Mouse (Mus musculus) cortical plate, adult 2 months (tissue): Measurements from ENCODE around the gene Tbc1d16.

Experiments used
- CTCF ChIP-seq: fragments of 200-500 bp; IDR thresholded peaks from 2 replicates; pipeline ENCODE4 v1.5.1; 2011; ENCODE audit warnings: mild to moderate bottlenecking, control low read depth, low read length; ENCODE audit not compliant: insufficient read depth; ENCODE audit errors: extremely low read depth
- POLR2A ChIP-seq: fragments of 200-500 bp; IDR thresholded peaks from 2 replicates; pipeline ENCODE4 v1.6.1; 2011; ENCODE audit warnings: mild to moderate bottlenecking, low read length, control low read depth; ENCODE audit not compliant: insufficient read depth; ENCODE audit errors: extremely low read depth

GRCm38 (mm10) chr11:119206562-119206961, 21.7 kb downstream of the Tbc1d16 start:
- TF ChIP-seq CTCF (peak; percentile 94), POLR2A (no peak)
